Mouse (Mus musculus) forebrain, embryonic 16.5 days (tissue): ENCODE results near the gene Rnf212. TPM values are rescaled to one million over a fixed set of nuclear protein-coding genes. Genes with fewer than 3 reads are reported as not detected.

Experiments used
- ATAC-seq: fragments of 200-750 bp; cut with Nextera tagmentation; 2 replicates; pipeline ENCODE4 v1.8.0; 2017; ENCODE audit warnings: mild to moderate bottlenecking, moderate library complexity
- H3K27ac ChIP-seq: fragments of 300-500 bp; sonication (generic); 2 replicates; pipeline ENCODE4 v1.5.1; 2014; ENCODE audit warnings: low read length, control low read depth
- H3K27me3 ChIP-seq: fragments of 300-500 bp; sonication (generic); replicated peaks from 2 replicates; pipeline ENCODE4 v1.6.1; 2014; ENCODE audit warnings: low read length; ENCODE audit not compliant: control insufficient read depth, insufficient read depth
- H3K36me3 ChIP-seq: fragments of 300-500 bp; sonication (generic); 2 replicates; pipeline ENCODE4 v1.6.1; 2014; ENCODE audit not compliant: control insufficient read depth, insufficient read depth
- H3K4me1 ChIP-seq: fragments of 300-500 bp; sonication (generic); replicated peaks from 2 replicates; pipeline ENCODE4 v1.6.1; 2014; ENCODE audit warnings: low read length; ENCODE audit not compliant: control insufficient read depth, insufficient read depth
- H3K4me2 ChIP-seq: fragments of 300-500 bp; sonication (generic); 2 replicates; pipeline ENCODE4 v1.6.1; 2014; ENCODE audit warnings: mild to moderate bottlenecking, low read length, control low read depth
- H3K4me3 ChIP-seq: fragments of 300-500 bp; sonication (generic); replicated peaks from 2 replicates; pipeline ENCODE4 v1.5.1; 2014; ENCODE audit warnings: mild to moderate bottlenecking, low read length, control low read depth
- H3K9ac ChIP-seq: fragments of 300-500 bp; sonication (generic); replicated peaks from 2 replicates; pipeline ENCODE4 v1.6.1; 2014; ENCODE audit warnings: low read depth, low read length, control low read depth
- H3K9me3 ChIP-seq: fragments of 300-500 bp; sonication (generic); 2 replicates; pipeline ENCODE4 v1.6.1; 2016; ENCODE audit warnings: low read length; ENCODE audit not compliant: control insufficient read depth
- WGBS: fragments of 180-500 bp; shearing (Covaris S2); extraction: QIAGEN DNeasy Blood & Tissue Kit; methylation state at CpG from one replicate; pipeline ENCODE4 v1.1.7; 2014; 5-methylcytosine and 5-hydroxymethylcytosine counted together
- polyA plus RNA-seq: library from polyadenylated mRNA; unstranded; fragments of >200 nt; fragmentation: Nextera tagmentation; extraction: Ambion mirVana; gene quantifications from 2 replicates; pipeline ENCODE4 v1.2.1, GENCODE M21; 2015

Rnf212 gene
- polyA plus RNA-seq, 1 experiment from 2014 or later, result not detected

GRCm38 (mm10) chr5:108692271-108692670, 82.5 kb downstream of the Rnf212 start, which contains the start of gene Fgfrl1:
Gene Fgfrl1 (plus strand): TSS chr5:108692382.
- H3K4me3 ChIP-seq, result peak within 1 kb of the TSS; percentile 12; the same call in 1 of the 2 replicates
- no peak for ATAC-seq
- WGBS, result 8% methylated on average over 15 of the region's 18 CpGs

GRCm38 (mm10) chr5:108691152-108691551, 83.6 kb downstream of the Rnf212 start:
- Histone ChIP-seq H3K9ac (no peak overlapping the region), H3K27ac (no peak overlapping the region), H3K4me1 (peaks cover 20% of the 10 kb centered on the region), H3K27me3 (no peaks in the 10 kb centered on the region; the same call in 1 of the 2 replicates), H3K4me3 (no peak overlapping the region), H3K36me3 (no peaks in the 10 kb centered on the region), H3K4me2 (no peak overlapping the region), H3K9me3 (no peaks in the 10 kb centered on the region)
- 81% methylated on average over 4 of the region's 4 CpGs for WGBS
- no peak for ATAC-seq

More at GRCm38 (mm10) chr5:108692271-108692670, 82.5 kb downstream of the Rnf212 start, which contains the start of gene Fgfrl1:
- Histone ChIP-seq H3K27ac (no peak within 1 kb of the TSS), H3K4me2 (peak within 1 kb of the TSS; percentile 35), H3K9me3 (no peaks in the 10 kb centered on the region), H3K27me3 (no peaks in the 10 kb centered on the region; the same call in 1 of the 2 replicates), H3K4me1 (peaks cover 21% of the 10 kb centered on the region), H3K9ac (no peak within 1 kb of the TSS), H3K36me3 (no peaks in the 10 kb centered on the region)

- Histone ChIP-seq H3K27me3 (no peaks in the 10 kb centered on the region; the same call in 1 of the 2 replicates), H3K9me3 (no peaks in the 10 kb centered on the region), H3K9ac (no peak overlapping the region), H3K27ac (no peak overlapping the region), H3K4me2 (no peak overlapping the region), H3K4me1 (peaks cover 10% of the 10 kb centered on the region), H3K4me3 (no peak overlapping the region), H3K36me3 (no peaks in the 10 kb centered on the region)
- WGBS, result 65% methylated on average over 5 of the region's 5 CpGs
- ATAC-seq, result no peak
Observed at GRCm38 (mm10) chr5:108689091-108689490, 85.7 kb downstream of the Rnf212 start.

- Histone ChIP-seq H3K36me3 (no peaks in the 10 kb centered on the region), H3K27me3 (no peaks in the 10 kb centered on the region), H3K4me2 (no peak overlapping the region), H3K4me3 (no peak overlapping the region), H3K9ac (no peak overlapping the region), H3K4me1 (peaks cover 12% of the 10 kb centered on the region), H3K9me3 (no peaks in the 10 kb centered on the region), H3K27ac (no peak overlapping the region)
- no peak for ATAC-seq
- WGBS, result 95% methylated on average over 6 of the region's 6 CpGs
Observed at GRCm38 (mm10) chr5:108680871-108681270, 93.9 kb downstream of the Rnf212 start.

GRCm38 (mm10) chr5:108679909-108680308, 94.9 kb downstream of the Rnf212 start:
- Histone ChIP-seq H3K27me3 (no peaks in the 10 kb centered on the region), H3K9me3 (no peaks in the 10 kb centered on the region), H3K27ac (no peak overlapping the region), H3K4me2 (no peak overlapping the region), H3K36me3 (no peaks in the 10 kb centered on the region), H3K4me1 (peaks cover 12% of the 10 kb centered on the region), H3K9ac (no peak overlapping the region), H3K4me3 (no peak overlapping the region)
- no peak for ATAC-seq
- 53% methylated on average over 3 of the region's 3 CpGs for WGBS

Other genes with a start within 250 kb of the Rnf212 start
- 108 and 112 TPM in 2 replicates for gene Cplx1, start 225.0 kb downstream of the Rnf212 start, polyA plus RNA-seq
- 58.2 and 60.3 TPM in 2 replicates for gene Gak, start 145.2 kb downstream of the Rnf212 start, polyA plus RNA-seq
- 24.9 and 25.7 TPM in 2 replicates for gene Tmem175, start 145.2 kb downstream of the Rnf212 start, polyA plus RNA-seq
- 9.6 and 13.2 TPM in 2 replicates for gene Idua, start 114.7 kb downstream of the Rnf212 start, polyA plus RNA-seq
- gene Dgkq, start 105.3 kb downstream of the Rnf212 start, polyA plus RNA-seq, result 26.5 and 31.9 TPM in 2 replicates
- 2.3 and 2.4 TPM in 2 replicates for gene Slc26a1, start 99.4 kb downstream of the Rnf212 start, polyA plus RNA-seq
- 5.8 and 7.0 TPM in 2 replicates for gene Fgfrl1, start 82.6 kb downstream of the Rnf212 start, polyA plus RNA-seq
- gene Tmed11, start 20.4 kb upstream of the Rnf212 start, polyA plus RNA-seq, result not detected in 2 replicates
- gene Vmn2r8, start 33.9 kb upstream of the Rnf212 start, polyA plus RNA-seq, result not detected in 2 replicates
- gene Vmn2r9, start 77.6 kb upstream of the Rnf212 start, polyA plus RNA-seq, result not detected in 2 replicates
- not detected in 2 replicates for gene Vmn2r10, start 231.5 kb upstream of the Rnf212 start, polyA plus RNA-seq